Mouse (Mus musculus): ENCODE data around the gene Pde7b. TPM values are rescaled to one million over a fixed set of nuclear protein-coding genes. Genes with fewer than 3 reads are reported as not detected.

Gene Pde7b
- polyA plus RNA-seq, 1 experiment from 2014 or later = 0.29 TPM

GRCm38 (mm10) chr10:20459657-20460350 is 265.1 kb downstream of the Pde7b start:
- WGBS (ENCODE audit: insufficient replicate concordance) = 76% methylated on average over 7 of the region's 7 CpGs
- ATAC-seq (ENCODE audit: low read depth) (no peak), DNase-seq (no peak)
- Histone ChIP-seq H3K4me1 (replicated peaks) (no peaks in the 10 kb centered on the region), H3K27me3 (no peaks in the 10 kb centered on the region), H3K4me3 (replicated peaks) (no peak overlapping the region), H3K36me3 (no peaks in the 10 kb centered on the region), H3K4me2 (no peak overlapping the region), H3K27ac (no peak overlapping the region), H3K9me3 (replicated peaks) (no peaks in the 10 kb centered on the region), H3K9ac (no peak overlapping the region)

GRCm38 (mm10) chr10:20459160-20459559 is 265.7 kb downstream of the Pde7b start:
- no peak overlapping the region for H3K27ac ChIP-seq
- DNase-seq (no peak), ATAC-seq (ENCODE audit: low read depth) (no peak)
- H3K9ac ChIP-seq = no peak overlapping the region
- H3K4me3 ChIP-seq (replicated peaks) = no peak overlapping the region
- H3K27me3 ChIP-seq = no peaks in the 10 kb centered on the region
- 68% methylated on average over 3 of the region's 3 CpGs for WGBS (ENCODE audit: insufficient replicate concordance)
- no peaks in the 10 kb centered on the region for H3K36me3 ChIP-seq
- no peaks in the 10 kb centered on the region for H3K4me1 ChIP-seq (replicated peaks)
- no peaks in the 10 kb centered on the region for H3K9me3 ChIP-seq (replicated peaks)
- H3K4me2 ChIP-seq = no peak overlapping the region

- Histone ChIP-seq H3K9me3 (replicated peaks) (no peaks in the 10 kb centered on the region), H3K4me2 (no peak overlapping the region), H3K27ac (no peak overlapping the region), H3K36me3 (no peaks in the 10 kb centered on the region), H3K4me3 (replicated peaks) (no peak overlapping the region), H3K27me3 (no peaks in the 10 kb centered on the region), H3K4me1 (replicated peaks) (no peaks in the 10 kb centered on the region), H3K9ac (no peak overlapping the region)
- whole genome bisulfite sequencing (ENCODE audit: insufficient replicate concordance) = 53% methylated on average over 6 of the region's 6 CpGs
- no peak for DNase-seq
- no peak for ATAC-seq (ENCODE audit: low read depth)
Measured at GRCm38 (mm10) chr10:20454387-20455065, 270.4 kb downstream of the Pde7b start.

- H3K27ac ChIP-seq = no peak overlapping the region
- no peak overlapping the region for H3K4me3 ChIP-seq (replicated peaks)
- no peaks in the 10 kb centered on the region for H3K36me3 ChIP-seq
- H3K27me3 ChIP-seq = no peaks in the 10 kb centered on the region
- DNase-seq (no peak), ATAC-seq (ENCODE audit: low read depth) (no peak)
- no peak overlapping the region for H3K9ac ChIP-seq
- H3K9me3 ChIP-seq (replicated peaks) = no peaks in the 10 kb centered on the region
- WGBS (ENCODE audit: insufficient replicate concordance) = 41% methylated on average over 9 of the region's 9 CpGs
- no peak overlapping the region for H3K4me2 ChIP-seq
- H3K4me1 ChIP-seq (replicated peaks) = no peaks in the 10 kb centered on the region
Measured at GRCm38 (mm10) chr10:20437428-20437827, 287.4 kb downstream of the Pde7b start.

- 65% methylated on average over 2 of the region's 2 CpGs for WGBS (ENCODE audit: insufficient replicate concordance)
- ATAC-seq (ENCODE audit: low read depth) (no peak), DNase-seq (no peak)
- Histone ChIP-seq H3K4me2 (no peak overlapping the region), H3K4me3 (replicated peaks) (no peak overlapping the region), H3K27me3 (no peaks in the 10 kb centered on the region), H3K4me1 (replicated peaks) (no peaks in the 10 kb centered on the region), H3K27ac (no peak overlapping the region), H3K9ac (no peak overlapping the region), H3K9me3 (replicated peaks) (no peaks in the 10 kb centered on the region), H3K36me3 (no peaks in the 10 kb centered on the region)
Measured at GRCm38 (mm10) chr10:20437021-20437420, 287.9 kb downstream of the Pde7b start.

- 61% methylated on average over 7 of the region's 7 CpGs for WGBS (ENCODE audit: insufficient replicate concordance)
- Histone ChIP-seq H3K36me3 (no peaks in the 10 kb centered on the region), H3K4me3 (replicated peaks) (no peak overlapping the region), H3K27me3 (no peaks in the 10 kb centered on the region), H3K9ac (no peak overlapping the region), H3K27ac (no peak overlapping the region), H3K4me1 (replicated peaks) (no peaks in the 10 kb centered on the region), H3K9me3 (replicated peaks) (no peaks in the 10 kb centered on the region), H3K4me2 (no peak overlapping the region)
- no peak for DNase-seq
- no peak for ATAC-seq (ENCODE audit: low read depth)
Measured at GRCm38 (mm10) chr10:20435913-20436312, 289.0 kb downstream of the Pde7b start.

- no peak overlapping the region for H3K4me3 ChIP-seq (replicated peaks)
- no peaks in the 10 kb centered on the region for H3K27me3 ChIP-seq
- no peaks in the 10 kb centered on the region for H3K9me3 ChIP-seq (replicated peaks)
- no peaks in the 10 kb centered on the region for H3K4me1 ChIP-seq (replicated peaks)
- no peak overlapping the region for H3K27ac ChIP-seq
- no peaks in the 10 kb centered on the region for H3K36me3 ChIP-seq
- H3K9ac ChIP-seq = no peak overlapping the region
- DNase-seq (no peak), ATAC-seq (ENCODE audit: low read depth) (no peak)
- H3K4me2 ChIP-seq = no peak overlapping the region
- WGBS (ENCODE audit: insufficient replicate concordance) = 59% methylated on average over 12 of the region's 12 CpGs
Measured at GRCm38 (mm10) chr10:20431336-20431735, 293.5 kb downstream of the Pde7b start.

- no peak overlapping the region for H3K4me2 ChIP-seq
- 75% methylated on average over 10 of the region's 10 CpGs for WGBS (ENCODE audit: insufficient replicate concordance)
Measured at GRCm38 (mm10) chr10:20421299-20421883, 303.5 kb downstream of the Pde7b start.

GRCm38 (mm10) chr10:20420296-20420695 is 304.6 kb downstream of the Pde7b start:
- Histone ChIP-seq H3K9me3 (replicated peaks) (no peaks in the 10 kb centered on the region), H3K36me3 (no peaks in the 10 kb centered on the region), H3K4me1 (replicated peaks) (no peaks in the 10 kb centered on the region), H3K4me2 (no peak overlapping the region), H3K27ac (no peak overlapping the region), H3K4me3 (replicated peaks) (no peak overlapping the region), H3K27me3 (no peaks in the 10 kb centered on the region), H3K9ac (no peak overlapping the region)
- ATAC-seq (ENCODE audit: low read depth) (no peak), DNase-seq (no peak)
- 15% methylated on average over 7 of the region's 7 CpGs for WGBS (ENCODE audit: insufficient replicate concordance)

More at GRCm38 (mm10) chr10:20421299-20421883, 303.5 kb downstream of the Pde7b start:
- Histone ChIP-seq H3K36me3 (no peaks in the 10 kb centered on the region), H3K4me3 (replicated peaks) (no peak overlapping the region), H3K27ac (no peak overlapping the region), H3K4me1 (replicated peaks) (no peaks in the 10 kb centered on the region), H3K9me3 (replicated peaks) (no peaks in the 10 kb centered on the region), H3K9ac (no peak overlapping the region), H3K27me3 (no peaks in the 10 kb centered on the region)
- DNase-seq = no peak
- ATAC-seq (ENCODE audit: low read depth) = no peak

GRCm38 (mm10) chr10:20418856-20419219 is 306.0 kb downstream of the Pde7b start:
- no peak for DNase-seq
- Histone ChIP-seq H3K4me1 (replicated peaks) (no peaks in the 10 kb centered on the region), H3K4me3 (replicated peaks) (no peak overlapping the region), H3K27ac (no peak overlapping the region), H3K36me3 (no peaks in the 10 kb centered on the region), H3K27me3 (no peaks in the 10 kb centered on the region), H3K9ac (no peak overlapping the region), H3K9me3 (replicated peaks) (no peaks in the 10 kb centered on the region), H3K4me2 (no peak overlapping the region)
- 72% methylated on average over 10 of the region's 10 CpGs for WGBS (ENCODE audit: insufficient replicate concordance)
- ATAC-seq (ENCODE audit: low read depth) = no peak

GRCm38 (mm10) chr10:20418202-20418855 is 306.5 kb downstream of the Pde7b start:
- Histone ChIP-seq H3K4me1 (replicated peaks) (no peaks in the 10 kb centered on the region), H3K27me3 (no peaks in the 10 kb centered on the region), H3K27ac (no peak overlapping the region), H3K9ac (no peak overlapping the region), H3K36me3 (no peaks in the 10 kb centered on the region), H3K4me3 (replicated peaks) (no peak overlapping the region), H3K9me3 (replicated peaks) (no peaks in the 10 kb centered on the region), H3K4me2 (no peak overlapping the region)
- DNase-seq (no peak), ATAC-seq (ENCODE audit: low read depth) (no peak)
- WGBS (ENCODE audit: insufficient replicate concordance) = 56% methylated on average over 11 of the region's 11 CpGs
